Mouse (Mus musculus) intestine, embryonic 16.5 days (tissue): ENCODE results near the gene Syne1. TPM values are rescaled to one million over a fixed set of nuclear protein-coding genes. Genes with fewer than 3 reads are reported as not detected.

Experiments
- ATAC-seq: fragments of 200-750 bp; cut with Nextera tagmentation; 2 replicates; pipeline ENCODE4 v1.8.0; 2017; ENCODE audit warnings: moderate TSS enrichment, moderate library complexity
- H3K27ac ChIP-seq: fragments of 300-500 bp; sonication (generic); 2 replicates; pipeline ENCODE4 v1.5.1; 2014; ENCODE audit warnings: mild to moderate bottlenecking, low read length
- H3K27me3 ChIP-seq: fragments of 300-500 bp; sonication (generic); replicated peaks from 2 replicates; pipeline ENCODE4 v1.6.1; 2014; ENCODE audit warnings: low read length, control low read depth, mixed read lengths; ENCODE audit not compliant: control insufficient read depth, insufficient read depth
- H3K36me3 ChIP-seq: fragments of 300-500 bp; sonication (generic); 2 replicates; pipeline ENCODE4 v1.6.1; 2014; ENCODE audit warnings: low read length, control low read depth; ENCODE audit not compliant: control insufficient read depth, insufficient read depth
- H3K4me1 ChIP-seq: fragments of 300-500 bp; sonication (generic); 2 replicates; pipeline ENCODE4 v1.6.1; 2014; ENCODE audit warnings: low read length, control low read depth, mixed read lengths; ENCODE audit not compliant: control insufficient read depth, insufficient read depth
- H3K4me2 ChIP-seq: fragments of 300-500 bp; sonication (generic); 2 replicates; pipeline ENCODE4 v1.6.1; 2014; ENCODE audit warnings: low read depth, low read length, control low read depth
- H3K4me3 ChIP-seq: fragments of 300-500 bp; sonication (generic); 2 replicates; pipeline ENCODE4 v1.5.1; 2014; ENCODE audit warnings: mild to moderate bottlenecking, low read length
- H3K9ac ChIP-seq: fragments of 300-500 bp; sonication (generic); 2 replicates; pipeline ENCODE4 v1.6.1; 2014; ENCODE audit warnings: low read depth, low read length
- H3K9me3 ChIP-seq: fragments of 300-500 bp; sonication (generic); 2 replicates; pipeline ENCODE4 v1.6.1; 2016; ENCODE audit warnings: low read length, control low read depth; ENCODE audit not compliant: control insufficient read depth
- WGBS: fragments of 180-500 bp; shearing (Covaris S2); extraction: QIAGEN DNeasy Blood & Tissue Kit; methylation state at CpG from one replicate; pipeline ENCODE4 v1.1.7; 2014; 5-methylcytosine and 5-hydroxymethylcytosine counted together
- polyA plus RNA-seq: library from polyadenylated mRNA; unstranded; fragments of >200 nt; fragmentation: Nextera tagmentation; extraction: Ambion mirVana; gene quantifications from 2 replicates; pipeline ENCODE4 v1.2.1, GENCODE M21; 2015

The Syne1 gene
- polyA plus RNA-seq, 1 experiment from 2014 or later, result 4.7 TPM

- 83% methylated on average over 2 of the region's 2 CpGs for WGBS
- no peaks in the 10 kb centered on the region for H3K4me1 ChIP-seq
- ATAC-seq, result no peak
- no peaks in the 10 kb centered on the region for H3K36me3 ChIP-seq
- no peaks in the 10 kb centered on the region for H3K9me3 ChIP-seq
- no peak overlapping the region for H3K9ac ChIP-seq
- no peak overlapping the region for H3K27ac ChIP-seq
- no peak overlapping the region for H3K4me2 ChIP-seq
- H3K4me3 ChIP-seq, result no peak overlapping the region
- H3K27me3 ChIP-seq, result no peaks in the 10 kb centered on the region
Observed at GRCm38 (mm10) chr10:5468638-5469037, 82.6 kb downstream of the Syne1 start.

DNA sequence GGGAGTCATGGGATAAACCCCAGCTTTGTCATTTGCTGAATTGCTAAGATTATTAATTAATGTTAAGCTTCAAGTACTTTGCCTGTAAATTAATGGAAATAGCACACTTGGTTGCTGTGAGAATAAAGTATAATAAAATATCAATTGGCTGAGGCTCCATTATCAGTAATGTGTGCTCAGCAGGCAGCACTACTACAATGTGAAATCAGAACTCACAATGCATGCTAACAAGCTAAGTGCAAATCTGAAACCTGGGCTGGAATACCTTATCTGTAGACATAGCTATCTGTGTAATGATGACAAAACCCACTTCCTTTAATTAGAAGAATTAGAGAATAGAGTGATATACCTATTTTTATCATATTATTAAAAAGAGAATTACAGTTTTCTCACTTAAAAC lies 97.5 kb downstream of the Syne1 start:
- Histone ChIP-seq H3K36me3 (no peaks in the 10 kb centered on the region), H3K9me3 (no peaks in the 10 kb centered on the region), H3K27me3 (no peaks in the 10 kb centered on the region), H3K9ac (no peak overlapping the region), H3K4me3 (no peak overlapping the region), H3K4me1 (no peaks in the 10 kb centered on the region), H3K27ac (no peak overlapping the region), H3K4me2 (no peak overlapping the region)
- ATAC-seq, result no peak

- Histone ChIP-seq H3K4me3 (no peak overlapping the region), H3K4me2 (no peak overlapping the region), H3K27ac (no peak overlapping the region), H3K9ac (no peak overlapping the region), H3K36me3 (no peaks in the 10 kb centered on the region), H3K27me3 (no peaks in the 10 kb centered on the region), H3K4me1 (no peaks in the 10 kb centered on the region), H3K9me3 (no peaks in the 10 kb centered on the region)
- ATAC-seq, result no peak
- WGBS, result 85% methylated on average over 2 of the region's 2 CpGs
Observed at GRCm38 (mm10) chr10:5449944-5450343, 101.3 kb downstream of the Syne1 start.

DNA sequence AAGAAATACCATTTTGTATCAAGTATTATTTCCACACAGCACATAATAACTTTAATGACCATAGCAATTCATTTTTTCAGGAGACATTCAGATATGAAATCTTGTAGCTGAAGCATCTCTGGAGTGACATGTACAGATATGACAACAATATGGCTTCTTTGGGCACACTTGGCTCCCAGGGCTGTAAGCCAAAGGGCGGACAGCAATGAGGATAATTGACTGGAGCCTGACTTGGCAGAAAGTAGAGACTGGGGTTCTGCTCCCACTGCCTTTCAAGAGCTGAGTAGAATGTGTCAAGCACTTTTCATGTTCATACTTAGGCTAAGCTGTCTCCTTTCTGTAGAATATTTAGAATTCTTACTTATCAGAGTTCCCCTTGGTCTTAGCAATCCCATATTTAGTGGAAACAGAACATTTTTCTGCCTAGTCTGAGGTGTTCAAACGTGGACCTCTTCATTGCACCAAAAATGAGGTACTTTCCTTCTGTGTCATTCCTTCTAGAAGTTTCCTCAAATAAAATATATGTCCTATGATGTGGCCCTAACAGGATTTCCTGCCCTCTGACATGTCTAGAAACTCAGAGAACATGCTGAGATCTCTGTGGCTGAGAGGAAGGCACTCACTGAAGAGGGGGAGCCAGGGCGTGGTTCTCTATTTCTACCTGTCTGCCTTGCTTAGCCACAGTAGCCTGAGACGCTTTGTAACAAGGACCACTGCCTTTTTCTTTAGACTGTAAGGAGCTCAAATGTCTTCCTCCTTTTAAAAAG lies 103.1 kb downstream of the Syne1 start:
- Histone ChIP-seq H3K9ac (no peak overlapping the region), H3K9me3 (no peaks in the 10 kb centered on the region), H3K4me1 (no peaks in the 10 kb centered on the region), H3K4me3 (no peak overlapping the region), H3K36me3 (no peaks in the 10 kb centered on the region), H3K27me3 (no peaks in the 10 kb centered on the region), H3K27ac (no peak overlapping the region), H3K4me2 (no peak overlapping the region)
- 70% methylated on average over 4 of the region's 4 CpGs for WGBS
- no peak for ATAC-seq

DNA sequence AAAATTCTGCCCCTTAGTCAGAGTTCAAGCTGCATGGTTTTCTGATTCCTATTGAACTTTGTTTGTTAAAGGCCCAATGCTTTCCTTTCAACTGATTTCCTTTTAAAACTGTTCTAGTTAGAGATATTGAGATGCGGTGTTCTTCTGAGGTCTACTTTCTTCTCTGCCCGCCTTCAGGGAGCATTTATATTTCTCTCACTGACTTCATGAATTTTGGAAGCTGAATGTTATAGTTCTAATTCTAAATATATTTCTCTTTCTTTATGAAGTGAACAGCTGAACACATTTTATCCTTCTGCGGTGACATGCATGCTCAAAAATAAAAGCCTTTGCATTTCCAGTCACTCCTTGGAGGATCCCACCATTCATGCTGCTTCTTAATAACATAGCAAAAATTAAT lies 106.0 kb downstream of the Syne1 start:
- Histone ChIP-seq H3K4me3 (no peak overlapping the region), H3K4me2 (no peak overlapping the region), H3K9ac (no peak overlapping the region), H3K27me3 (no peaks in the 10 kb centered on the region), H3K9me3 (no peaks in the 10 kb centered on the region), H3K27ac (no peak overlapping the region), H3K36me3 (no peaks in the 10 kb centered on the region), H3K4me1 (no peaks in the 10 kb centered on the region)
- no peak for ATAC-seq
- WGBS, result 90% methylated on average over 3 of the region's 3 CpGs

- Histone ChIP-seq H3K9ac (no peak overlapping the region), H3K4me3 (no peak overlapping the region), H3K4me1 (no peaks in the 10 kb centered on the region), H3K27ac (no peak overlapping the region), H3K9me3 (no peaks in the 10 kb centered on the region), H3K27me3 (no peaks in the 10 kb centered on the region), H3K4me2 (no peak overlapping the region), H3K36me3 (no peaks in the 10 kb centered on the region)
- ATAC-seq, result no peak
- WGBS, result 88% methylated on average over 2 of the region's 2 CpGs
Observed at GRCm38 (mm10) chr10:5443020-5443419, 108.3 kb downstream of the Syne1 start.

DNA sequence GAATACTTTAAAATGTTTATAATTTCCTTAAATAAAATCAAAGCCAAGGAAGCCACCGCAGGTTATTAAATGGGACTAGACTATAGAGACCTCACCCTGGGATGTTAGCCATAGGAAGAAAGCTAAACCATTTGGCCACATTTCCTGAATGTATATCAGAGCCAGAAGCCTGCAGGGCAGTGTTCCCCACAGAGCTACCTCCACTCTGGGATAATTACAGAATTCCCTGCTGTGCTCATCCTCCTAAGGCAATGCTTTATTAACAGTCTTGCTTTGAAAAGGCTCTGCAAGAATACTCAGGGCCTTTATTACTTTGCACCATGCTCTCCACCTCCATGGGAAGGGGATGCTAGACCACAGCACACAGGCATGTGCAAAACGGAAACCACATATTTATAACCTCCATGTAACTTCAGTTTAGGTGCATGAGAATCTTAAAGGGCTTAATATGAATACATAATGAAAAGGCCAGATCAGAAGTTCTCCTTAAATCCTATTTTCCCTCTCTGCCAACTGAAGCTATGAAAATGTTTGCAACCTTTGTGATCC lies 111.4 kb downstream of the Syne1 start:
- WGBS, result 53% methylated on average over 2 of the region's 2 CpGs
- Histone ChIP-seq H3K27ac (no peak overlapping the region), H3K9ac (no peak overlapping the region), H3K36me3 (no peaks in the 10 kb centered on the region), H3K4me3 (no peak overlapping the region), H3K9me3 (no peaks in the 10 kb centered on the region), H3K4me2 (no peak overlapping the region), H3K27me3 (no peaks in the 10 kb centered on the region), H3K4me1 (no peaks in the 10 kb centered on the region)
- no peak for ATAC-seq

GRCm38 (mm10) chr10:5437766-5438165 lies 113.5 kb downstream of the Syne1 start:
- Histone ChIP-seq H3K36me3 (no peaks in the 10 kb centered on the region), H3K27me3 (no peaks in the 10 kb centered on the region), H3K9me3 (no peaks in the 10 kb centered on the region), H3K4me2 (no peak overlapping the region), H3K27ac (no peak overlapping the region), H3K4me3 (no peak overlapping the region), H3K9ac (no peak overlapping the region), H3K4me1 (no peaks in the 10 kb centered on the region)
- WGBS, result 83% methylated on average over 2 of the region's 2 CpGs
- no peak for ATAC-seq

GRCm38 (mm10) chr10:5423984-5424383 lies 127.3 kb downstream of the Syne1 start:
- ATAC-seq, result no peak
- Histone ChIP-seq H3K9me3 (no peaks in the 10 kb centered on the region), H3K36me3 (no peaks in the 10 kb centered on the region), H3K9ac (no peak overlapping the region), H3K27ac (no peak overlapping the region), H3K4me1 (no peaks in the 10 kb centered on the region), H3K4me2 (no peak overlapping the region), H3K27me3 (no peaks in the 10 kb centered on the region), H3K4me3 (no peak overlapping the region)
- WGBS, result 84% methylated on average over 4 of the region's 4 CpGs

DNA sequence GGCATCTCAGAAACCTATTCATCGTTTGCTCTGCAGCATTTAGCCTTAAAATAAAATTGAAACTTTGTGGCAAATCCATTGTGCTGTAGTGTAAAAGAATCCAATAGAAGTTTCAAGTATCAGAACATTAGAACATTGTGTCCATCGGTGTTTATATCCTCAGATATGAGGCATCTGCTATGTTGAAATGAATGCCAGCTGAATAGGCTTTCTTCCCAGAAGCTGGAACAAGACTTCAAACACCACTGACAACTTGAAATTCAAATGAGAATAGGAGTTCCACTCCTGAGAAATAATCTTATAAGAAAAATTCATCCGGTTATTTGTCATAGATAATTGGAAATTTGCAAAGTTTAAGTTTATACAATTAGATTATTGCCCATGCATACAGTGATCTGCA lies 135.6 kb downstream of the Syne1 start:
- Histone ChIP-seq H3K9me3 (no peaks in the 10 kb centered on the region), H3K4me3 (no peak overlapping the region), H3K4me1 (no peaks in the 10 kb centered on the region), H3K27me3 (no peaks in the 10 kb centered on the region), H3K4me2 (no peak overlapping the region), H3K27ac (no peak overlapping the region), H3K36me3 (no peaks in the 10 kb centered on the region), H3K9ac (no peak overlapping the region)
- no peak for ATAC-seq
- 86% methylated on average over 3 of the region's 3 CpGs for WGBS
